Mouse (Mus musculus): Measurements from ENCODE around the gene Efna1. TPM values are rescaled to one million over a fixed set of nuclear protein-coding genes. Genes with fewer than 3 reads are reported as not detected.

Gene Efna1
- total and polyA plus RNA-seq, 2 experiments from 2014 or later: 37.2 to 46.2 TPM

- peaks cover 43% of the 10 kb centered on the region for H3K27me3 ChIP-seq (ENCODE audit: control insufficient read depth, insufficient read depth, low read length)
- peaks cover 29% of the 10 kb centered on the region for H3K4me1 ChIP-seq (ENCODE audit: control insufficient read depth, insufficient read depth)
- no peak overlapping the region for H3K27ac ChIP-seq (ENCODE audit: low read depth)
- TF ChIP-seq EP300 (IDR thresholded peaks at IDR 0.05; ENCODE audit: low read depth) (no peak), CTCF (IDR thresholded peaks at IDR 0.05; ENCODE audit: low read depth) (peak; percentile 74)
- H3K9me3 ChIP-seq (replicated peaks; ENCODE audit: control insufficient read depth, low read length): no peaks in the 10 kb centered on the region
- H3K4me3 ChIP-seq (ENCODE audit: low read depth, low read length): peak overlapping the region; percentile 26; the same call in 1 of the 2 replicates
- no peaks in the 10 kb centered on the region for H3K36me3 ChIP-seq (replicated peaks; ENCODE audit: control insufficient read depth, insufficient read depth, low read length)
- H3K4me2 ChIP-seq (ENCODE audit: low read depth, low read length): peak overlapping the region; percentile 63
- DNase-seq (ENCODE audit: low spot score) (no peak), ATAC-seq (ENCODE audit: insufficient read depth, low read depth) (peak; percentile 39; the same call in 1 of the 2 replicates)
- 8% methylated on average over 23 of the region's 26 CpGs for WGBS
- no peak overlapping the region for H3K9ac ChIP-seq (replicated peaks; ENCODE audit: low read depth, low read length)
These were observed 34.4 kb upstream of the Efna1 start for GRCm38 (mm10) chr3:89315195-89315929.

DNA sequence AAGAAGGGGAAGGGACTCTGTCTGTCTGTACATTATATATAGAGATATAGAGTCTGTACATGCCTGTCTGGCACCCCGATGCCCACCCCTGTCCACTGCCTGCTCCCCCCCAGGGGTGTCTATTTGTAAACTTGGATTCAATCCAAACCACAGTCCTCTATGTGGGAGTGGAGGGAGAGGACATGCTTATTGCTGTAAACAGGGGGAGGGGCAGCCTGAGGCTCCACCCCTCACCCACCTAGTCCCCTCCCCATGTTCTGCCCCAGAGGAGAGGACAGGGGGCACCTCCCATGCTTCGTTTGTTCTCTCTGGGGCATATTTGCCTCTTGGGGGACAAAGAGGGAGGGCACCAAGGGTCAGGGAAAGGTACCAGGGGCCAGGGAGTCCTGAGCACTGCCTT is 33.8 kb upstream of the Efna1 start:
- Histone ChIP-seq H3K27me3 (ENCODE audit: control insufficient read depth, insufficient read depth, low read length) (peaks cover 37% of the 10 kb centered on the region), H3K4me3 (ENCODE audit: low read depth, low read length) (no peak overlapping the region), H3K27ac (ENCODE audit: low read depth) (no peak overlapping the region), H3K4me1 (ENCODE audit: control insufficient read depth, insufficient read depth) (peaks cover 27% of the 10 kb centered on the region; the same call in 1 of the 2 replicates), H3K4me2 (ENCODE audit: low read depth, low read length) (peak overlapping the region; percentile 63), H3K9me3 (replicated peaks; ENCODE audit: control insufficient read depth, low read length) (no peaks in the 10 kb centered on the region), H3K9ac (replicated peaks; ENCODE audit: low read depth, low read length) (no peak overlapping the region), H3K36me3 (replicated peaks; ENCODE audit: control insufficient read depth, insufficient read depth, low read length) (no peaks in the 10 kb centered on the region)
- no peak for TF ChIP-seq CTCF (IDR thresholded peaks at IDR 0.05; ENCODE audit: low read depth)
- no peak for TF ChIP-seq EP300 (IDR thresholded peaks at IDR 0.05; ENCODE audit: low read depth)
- WGBS: 48% methylated on average over 2 of the region's 2 CpGs
- no peak for DNase-seq (ENCODE audit: low spot score)
- no peak for ATAC-seq (ENCODE audit: insufficient read depth, low read depth)

- Histone ChIP-seq H3K4me3 (ENCODE audit: low read depth, low read length) (no peak overlapping the region), H3K9me3 (replicated peaks; ENCODE audit: control insufficient read depth, low read length) (no peaks in the 10 kb centered on the region), H3K27ac (ENCODE audit: low read depth) (no peak overlapping the region), H3K36me3 (replicated peaks; ENCODE audit: control insufficient read depth, insufficient read depth, low read length) (no peaks in the 10 kb centered on the region), H3K4me2 (ENCODE audit: low read depth, low read length) (no peak overlapping the region), H3K4me1 (ENCODE audit: control insufficient read depth, insufficient read depth) (peaks cover 23% of the 10 kb centered on the region; the same call in 1 of the 2 replicates), H3K9ac (replicated peaks; ENCODE audit: low read depth, low read length) (no peak overlapping the region), H3K27me3 (ENCODE audit: control insufficient read depth, insufficient read depth, low read length) (peaks cover 33% of the 10 kb centered on the region)
- ATAC-seq (ENCODE audit: insufficient read depth, low read depth): no peak
- DNase-seq (ENCODE audit: low spot score): no peak
- 53% methylated on average over 4 of the region's 5 CpGs for WGBS
- TF ChIP-seq CTCF (IDR thresholded peaks at IDR 0.05; ENCODE audit: low read depth) (no peak), EP300 (IDR thresholded peaks at IDR 0.05; ENCODE audit: low read depth) (no peak)
These were observed 33.4 kb upstream of the Efna1 start for GRCm38 (mm10) chr3:89314340-89314739.

- DNase-seq (ENCODE audit: low spot score) (peak; percentile 68), ATAC-seq (ENCODE audit: insufficient read depth, low read depth) (peak; percentile 77)
- H3K27me3 ChIP-seq (ENCODE audit: control insufficient read depth, insufficient read depth, low read length): no peaks in the 10 kb centered on the region
- no peak overlapping the region for H3K27ac ChIP-seq (ENCODE audit: low read depth)
- H3K4me1 ChIP-seq (ENCODE audit: control insufficient read depth, insufficient read depth): no peaks in the 10 kb centered on the region
- no peak overlapping the region for H3K4me3 ChIP-seq (ENCODE audit: low read depth, low read length)
- no peak for TF ChIP-seq EP300 (IDR thresholded peaks at IDR 0.05; ENCODE audit: low read depth)
- peak; percentile 93 for TF ChIP-seq CTCF (IDR thresholded peaks at IDR 0.05; ENCODE audit: low read depth)
- no peaks in the 10 kb centered on the region for H3K9me3 ChIP-seq (replicated peaks; ENCODE audit: control insufficient read depth, low read length)
- no peak overlapping the region for H3K9ac ChIP-seq (replicated peaks; ENCODE audit: low read depth, low read length)
- H3K36me3 ChIP-seq (replicated peaks; ENCODE audit: control insufficient read depth, insufficient read depth, low read length): no peaks in the 10 kb centered on the region
- WGBS: 2% methylated on average over 9 of the region's 9 CpGs
- H3K4me2 ChIP-seq (ENCODE audit: low read depth, low read length): no peak overlapping the region
These were observed 27.1 kb upstream of the Efna1 start for GRCm38 (mm10) chr3:89308089-89308488.

DNA sequence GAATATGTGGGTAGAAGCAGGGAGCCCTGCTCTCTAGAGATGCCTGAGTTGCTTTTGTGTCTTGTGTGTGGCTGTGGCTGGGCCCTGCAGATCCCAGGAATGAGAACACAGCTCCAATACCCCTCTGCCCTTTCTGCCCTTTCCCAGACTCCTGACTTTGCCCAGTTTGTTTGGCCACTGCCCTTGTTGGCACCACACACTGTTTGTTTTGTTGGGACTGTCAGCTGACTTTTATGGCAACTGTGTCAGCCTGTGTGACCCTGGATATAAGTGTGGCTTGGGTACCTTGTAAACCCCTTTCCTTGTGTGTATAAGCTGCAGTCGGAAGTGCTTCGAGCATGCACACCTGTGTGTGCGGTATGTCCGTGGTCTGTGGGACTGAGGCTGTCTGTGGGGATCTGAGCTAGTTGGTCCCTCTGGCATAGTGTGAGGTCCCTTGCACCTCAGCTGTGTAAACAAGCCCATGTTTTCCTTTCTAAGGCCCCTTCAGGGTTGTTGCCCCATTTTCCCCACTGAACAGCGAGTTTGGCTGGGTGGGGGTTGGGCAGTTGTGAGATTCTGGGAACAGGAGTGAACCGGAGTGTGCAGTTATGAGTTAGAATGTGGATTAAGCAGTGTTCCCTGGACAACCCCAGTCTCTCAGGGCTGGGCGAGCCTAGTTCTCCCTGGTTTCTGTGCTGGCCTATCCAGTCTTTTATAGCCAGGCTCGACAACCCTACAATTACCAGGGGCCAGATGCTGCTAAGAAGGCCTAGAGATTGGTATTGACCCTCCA is 24.8 kb upstream of the Efna1 start:
- DNase-seq (ENCODE audit: low spot score) (no peak), ATAC-seq (ENCODE audit: insufficient read depth, low read depth) (no peak)
- Histone ChIP-seq H3K4me3 (ENCODE audit: low read depth, low read length) (no peak overlapping the region), H3K36me3 (replicated peaks; ENCODE audit: control insufficient read depth, insufficient read depth, low read length) (no peaks in the 10 kb centered on the region), H3K27me3 (ENCODE audit: control insufficient read depth, insufficient read depth, low read length) (no peaks in the 10 kb centered on the region), H3K4me1 (ENCODE audit: control insufficient read depth, insufficient read depth) (no peaks in the 10 kb centered on the region), H3K4me2 (ENCODE audit: low read depth, low read length) (no peak overlapping the region), H3K9ac (replicated peaks; ENCODE audit: low read depth, low read length) (no peak overlapping the region), H3K27ac (ENCODE audit: low read depth) (no peak overlapping the region), H3K9me3 (replicated peaks; ENCODE audit: control insufficient read depth, low read length) (no peaks in the 10 kb centered on the region)
- 79% methylated on average over 8 of the region's 8 CpGs for WGBS
- TF ChIP-seq CTCF (IDR thresholded peaks at IDR 0.05; ENCODE audit: low read depth) (no peak), EP300 (IDR thresholded peaks at IDR 0.05; ENCODE audit: low read depth) (no peak)
